In the genomic region with DNA sequence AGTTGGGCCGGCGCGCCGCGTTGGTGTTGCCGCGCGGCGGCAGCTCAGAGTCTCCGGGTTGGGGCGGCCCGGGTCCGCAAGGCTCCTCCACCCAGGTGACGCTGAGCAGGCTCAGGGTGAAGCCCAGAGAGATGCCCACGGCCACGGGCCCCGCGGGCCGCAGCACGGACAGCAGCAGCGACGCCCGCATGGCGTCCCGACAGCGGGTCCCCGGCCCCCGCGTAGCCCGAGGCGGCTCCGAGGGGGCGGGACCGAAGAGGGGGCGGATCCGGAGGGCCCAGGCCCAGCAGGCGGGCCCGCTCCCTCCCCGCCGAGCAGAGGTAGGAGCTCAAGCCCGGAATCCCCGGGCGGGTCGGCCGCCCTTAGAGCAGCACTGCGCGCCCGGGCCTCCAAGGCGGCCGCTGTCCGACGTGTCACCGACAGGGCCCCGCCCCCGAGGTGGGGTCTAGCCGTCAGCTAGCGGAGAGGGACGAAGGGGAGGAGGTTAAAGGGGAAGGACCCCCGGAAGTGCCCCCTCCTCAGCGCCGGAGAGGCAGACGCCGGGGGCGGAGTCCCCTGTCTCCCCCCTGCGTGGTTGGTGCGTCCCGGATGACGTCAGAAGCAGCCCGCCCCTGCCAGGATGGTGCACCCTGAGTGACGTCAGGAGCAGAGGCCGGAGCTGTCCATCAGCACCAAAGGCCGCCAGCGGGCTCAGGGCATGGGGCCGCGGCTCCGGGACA, we compare ENCODE assay signal across 8 mouse cellular contexts. TPM values are rescaled to one million over a fixed set of nuclear protein-coding genes. Genes with fewer than 3 reads are reported as not detected.
DNase-seq lines count a peak whose midpoint lies in the region; ATAC-seq lines count a peak whose summit lies in the region.

A gene (minus strand): TSS at position 392 of the 719 bp plus-strand sequence.
A gene (plus strand): TSS at position 617 of the 719 bp plus-strand sequence.

- H3K4me1 ChIP-seq in intestine, embryonic 16.5 days (ENCODE audit: control insufficient read depth, insufficient read depth, low read length): peaks cover 22% of the 10 kb centered on the region
- peaks cover 38% of the 10 kb centered on the region for H3K4me1 ChIP-seq in midbrain, embryonic 10.5 days

- H3K36me3 ChIP-seq in intestine, embryonic 16.5 days (ENCODE audit: control insufficient read depth, insufficient read depth, low read length): peaks cover 18% of the 10 kb centered on the region
- peaks cover 41% of the 10 kb centered on the region for H3K36me3 ChIP-seq in midbrain, embryonic 10.5 days

- no peaks in the 10 kb centered on the region for H3K9me3 ChIP-seq in intestine, embryonic 16.5 days (ENCODE audit: control insufficient read depth, low read length)
- H3K9me3 ChIP-seq in midbrain, embryonic 10.5 days (replicated peaks): no peaks in the 10 kb centered on the region

- DNase-seq in adrenal gland, postnatal 10 days: peak; percentile 98
- peak; percentile 100 for DNase-seq in embryo, embryonic 9.5 days (ENCODE audit: extremely low spot score)
- DNase-seq in gastrocnemius, postnatal 4 days (ENCODE audit: low spot score in 2 of 2): peak; percentile 88 to 95
- peak; percentile 98 to 99 for DNase-seq in left cerebral cortex, postnatal 25 days (ENCODE audit: low spot score in 2 of 2)
- peak; percentile 100 for DNase-seq in midbrain, embryonic 10.5 days (ENCODE audit: low spot score)
- DNase-seq in right cerebral cortex, postnatal 36 days (ENCODE audit: low spot score in 2 of 2): peak; percentile 97
- DNase-seq in urinary bladder, postnatal 4 days (ENCODE audit: low spot score in 2 of 2): peak; percentile 96 to 97

- peak within 1 kb of the TSS; percentile 79 for H3K4me2 ChIP-seq in intestine, embryonic 16.5 days (ENCODE audit: low read depth, low read length)

- peak within 1 kb of the TSS; percentile 83 for H3K9ac ChIP-seq in intestine, embryonic 16.5 days (ENCODE audit: low read depth, low read length)

- H3K4me3 ChIP-seq in intestine, embryonic 16.5 days (ENCODE audit: low read length): peak within 1 kb of the TSS; percentile 85
- H3K4me3 ChIP-seq in midbrain, embryonic 10.5 days: peak within 1 kb of the TSS; percentile 94

- intact Hi-C loops in left cerebral cortex, postnatal 25 days (cut with DNase I): no loop called here

- peak; percentile 96 for ATAC-seq in intestine, embryonic 16.5 days

- H3K27ac ChIP-seq in intestine, embryonic 16.5 days (ENCODE audit: low read length): peak within 1 kb of the TSS; percentile 83
- H3K27ac ChIP-seq in midbrain, embryonic 10.5 days (replicated peaks): peak within 1 kb of the TSS; percentile 89

- H3K27me3 ChIP-seq in intestine, embryonic 16.5 days (replicated peaks; ENCODE audit: control insufficient read depth, insufficient read depth, low read length): peaks cover 19% of the 10 kb centered on the region
- H3K27me3 ChIP-seq in midbrain, embryonic 10.5 days (ENCODE audit: low read depth, poor library complexity, severe bottlenecking): peaks cover 61% of the 10 kb centered on the region

- WGBS in intestine, embryonic 16.5 days: under 1% methylated on average over 70 of the region's 76 CpGs
- WGBS in midbrain, embryonic 10.5 days: under 1% methylated on average over 69 of the region's 76 CpGs

RNA-seq across cellular contexts. Expression of the first gene that starts in this region (rescaled TPM):
- total RNA-seq in adrenal gland, postnatal 10 days (2021): 10 to 100 TPM; 36.9 to 43.6 TPM
- total RNA-seq in gastrocnemius, postnatal 4 days (2021): 10 to 100 TPM; 47.6 to 51.6 TPM
- 25.2 and 28.8 TPM in 2 replicates for polyA plus RNA-seq in intestine, embryonic 16.5 days (2015; fragmentation: Nextera tagmentation; extraction: Ambion mirVana)
- 10 to 100 TPM; 82.1 to 82.4 TPM for total RNA-seq in left cerebral cortex, postnatal 25 days (2021)
- polyA plus RNA-seq in midbrain, embryonic 10.5 days (2016; fragmentation: Nextera tagmentation; extraction: Ambion mirVana): 24.4 and 25.2 TPM in 2 replicates

RNA-seq across cellular contexts. Expression of the second gene that starts in this region (rescaled TPM):
- 1 to 10 TPM; 2.5 to 3.8 TPM for total RNA-seq in adrenal gland, postnatal 10 days (2021)
- total RNA-seq in gastrocnemius, postnatal 4 days (2021): under 1 TPM; 0.78 to 0.93 TPM
- polyA plus RNA-seq in intestine, embryonic 16.5 days (2015; fragmentation: Nextera tagmentation; extraction: Ambion mirVana): 1.5 and 1.9 TPM in 2 replicates
- total RNA-seq in left cerebral cortex, postnatal 25 days (2021): 100 to 1,000 TPM in 1 of 2 experiments, 10 to 100 TPM in 1; 92.9 to 111 TPM
- 9.9 and 17.4 TPM in 2 replicates for polyA plus RNA-seq in midbrain, embryonic 10.5 days (2016; fragmentation: Nextera tagmentation; extraction: Ambion mirVana)

Comparison
In these comparisons a context has a peak if more than half of its experiments do, and no peak if none do; other contexts are left out.
1. Peak in every context shown above with its lines: DNase-seq, ATAC-seq, H3K4me3 ChIP-seq and H3K27ac ChIP-seq.
2. RNA of the second gene that starts in this region (total RNA-seq): 92.9 to 111 TPM in left cerebral cortex, postnatal 25 days; 2.5 to 3.8 TPM in adrenal gland, postnatal 10 days and 0.78 to 0.93 TPM in gastrocnemius, postnatal 4 days; every median in the first group is over 10 times any median in the second.